Mouse (Mus musculus): Measurements from ENCODE around the gene B3gnt3.

DNA sequence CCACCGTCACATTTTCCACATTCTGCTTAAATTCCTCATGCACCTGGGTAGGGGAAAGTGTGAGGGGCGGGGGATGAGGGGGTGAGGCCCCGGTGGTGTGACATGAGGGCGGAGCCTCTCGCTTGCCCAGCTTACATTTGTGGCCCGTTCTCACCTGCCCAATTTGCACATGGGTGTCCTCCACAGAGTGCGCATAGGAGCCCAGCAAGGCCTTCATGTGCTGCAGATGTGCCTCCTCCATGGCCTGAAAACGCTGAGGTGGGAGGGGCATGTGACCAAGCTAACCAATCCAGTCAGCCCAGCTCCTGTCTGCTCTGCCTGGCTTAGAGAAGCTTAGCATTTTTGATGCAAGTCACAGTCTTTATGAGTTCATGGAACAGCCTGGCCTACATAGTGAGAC lies 13.9 kb upstream of the B3gnt3 start:
- no peak for TF ChIP-seq ZNF384 (IDR thresholded peaks at IDR 0.05; ENCODE audit: low read depth, low read length)
- TF ChIP-seq CHD2 (IDR thresholded peaks at IDR 0.05; ENCODE audit: low read depth, low read length): no peak
- no peak for TF ChIP-seq HCFC1 (IDR thresholded peaks at IDR 0.05; ENCODE audit: borderline replicate concordance, insufficient read depth, low read length)

Data from ES-E14 (cell line).